Mouse (Mus musculus) fibroblast of lung, adult 2 months (primary cell): Measurements from ENCODE around the gene Zfp598.

Experiments used
- DNase-seq: peaks from one replicate; pipeline ENCODE4 v3.0.0-alpha.2; 2011; ENCODE audit warnings: low read depth

The Zfp598 gene

GRCm38 (mm10) chr17:24722220-24722924 is 52.9 kb downstream of the Zfp598 start:
- DNase-seq, result no peak

GRCm38 (mm10) chr17:24723122-24723880 is 53.8 kb downstream of the Zfp598 start:
- no peak for DNase-seq

- DNase-seq, result no peak
Observed at GRCm38 (mm10) chr17:24723881-24724180, 54.3 kb downstream of the Zfp598 start.

- peak; percentile 88 for DNase-seq
Observed at GRCm38 (mm10) chr17:24724184-24724583, 54.7 kb downstream of the Zfp598 start, which contains the start of gene Ndufb10. Gene Ndufb10 (minus strand): TSS chr17:24724478.

- no peak for DNase-seq
Observed at GRCm38 (mm10) chr17:24725637-24726390, 56.3 kb downstream of the Zfp598 start.

GRCm38 (mm10) chr17:24727618-24728017 is 58.1 kb downstream of the Zfp598 start, which contains the start of gene Rpl3l:
Gene Rpl3l (plus strand): TSS chr17:24727820.
- DNase-seq, result no peak

- DNase-seq, result no peak
Observed at GRCm38 (mm10) chr17:24728184-24728583, 58.7 kb downstream of the Zfp598 start.

- DNase-seq, result no peak
Observed at GRCm38 (mm10) chr17:24729067-24729466, 59.6 kb downstream of the Zfp598 start.

- no peak for DNase-seq
Observed at GRCm38 (mm10) chr17:24730787-24731186, 61.3 kb downstream of the Zfp598 start.
